In genomic region chr3:27190865-27191264, GRCm38 (mm10) we compare ENCODE assay signal across 11 mouse cellular contexts.
"Had no signal": no experiment of that assay in that cellular context is flagged by ENCODE, and none has a peak within 500 bp of the region (broad histone marks: within the 10 kb centered on the region; RNA-seq: fewer than 3 reads in every experiment).

No protein-coding gene starts in this region.

- H3K27ac ChIP-seq: kidney, embryonic 15.5 days; limb, embryonic 13.5 days; liver, embryonic 14.5 days; neural tube, embryonic 12.5 days had no signal

- H3K9ac ChIP-seq: kidney, embryonic 15.5 days; limb, embryonic 13.5 days; liver, embryonic 14.5 days; neural tube, embryonic 12.5 days had no signal

- H3K36me3 ChIP-seq: kidney, embryonic 15.5 days; limb, embryonic 13.5 days; neural tube, embryonic 12.5 days had no signal

- H3K27me3 ChIP-seq: kidney, embryonic 15.5 days; limb, embryonic 13.5 days; neural tube, embryonic 12.5 days had no signal

- H3K4me3 ChIP-seq: kidney, embryonic 15.5 days; limb, embryonic 13.5 days; neural tube, embryonic 12.5 days had no signal

- DNase-seq: kidney, postnatal 14 days; left cerebral cortex, postnatal 4 days; lung, adult 18-20 months; midbrain, embryonic 14.5 days; right cerebral cortex, postnatal 4 days; spleen, adult 18-20 months; thymus, postnatal 36 days had no signal

- H3K9me3 ChIP-seq: kidney, embryonic 15.5 days; limb, embryonic 13.5 days; neural tube, embryonic 12.5 days had no signal

- H3K4me1 ChIP-seq: limb, embryonic 13.5 days; neural tube, embryonic 12.5 days had no signal

- H3K4me2 ChIP-seq: kidney, embryonic 15.5 days; limb, embryonic 13.5 days; neural tube, embryonic 12.5 days had no signal
